Mouse (Mus musculus) intestine, embryonic 14.5 days (tissue): ENCODE results near the gene Tfcp2l1. TPM values are rescaled to one million over a fixed set of nuclear protein-coding genes. Genes with fewer than 3 reads are reported as not detected.

Experiments
- ATAC-seq: fragments of 200-750 bp; cut with Nextera tagmentation; replicated peaks from 2 replicates; pipeline ENCODE4 v1.8.0; 2017; ENCODE audit warnings: low read depth, moderate number of reproducible peaks, moderate TSS enrichment, moderate library complexity; ENCODE audit not compliant: low FRiP score, low TSS enrichment
- DNase-seq: peaks from one replicate; pipeline ENCODE4 v3.0.0-alpha.2; 2018; ENCODE audit warnings: low spot score
- H3K27ac ChIP-seq: fragments of 300-500 bp; sonication (generic); 2 replicates; pipeline ENCODE4 v1.5.1; 2014; ENCODE audit warnings: low read depth, mild to moderate bottlenecking, control low read depth
- H3K27me3 ChIP-seq: fragments of 300-500 bp; sonication (generic); replicated peaks from 2 replicates; pipeline ENCODE4 v1.6.1; 2014; ENCODE audit warnings: low read length, control low read depth; ENCODE audit not compliant: control insufficient read depth, insufficient read depth
- H3K36me3 ChIP-seq: fragments of 300-500 bp; sonication (generic); 2 replicates; pipeline ENCODE4 v1.6.1; 2014; ENCODE audit warnings: low read length, control low read depth; ENCODE audit not compliant: control insufficient read depth, insufficient read depth
- H3K4me1 ChIP-seq: fragments of 300-500 bp; sonication (generic); replicated peaks from 2 replicates; pipeline ENCODE4 v1.6.1; 2014; ENCODE audit warnings: low read length, control low read depth, mixed read lengths; ENCODE audit not compliant: control insufficient read depth, insufficient read depth
- H3K4me2 ChIP-seq: fragments of 300-500 bp; sonication (generic); 2 replicates; pipeline ENCODE4 v1.6.1; 2014; ENCODE audit warnings: low read length
- H3K4me3 ChIP-seq: fragments of 300-500 bp; sonication (generic); 2 replicates; pipeline ENCODE4 v1.5.1; 2014; ENCODE audit warnings: low read depth, low read length, control low read depth, mixed read lengths
- H3K9ac ChIP-seq: fragments of 300-500 bp; sonication (generic); 2 replicates; pipeline ENCODE4 v1.6.1; 2014; ENCODE audit warnings: mild to moderate bottlenecking, low read length
- H3K9me3 ChIP-seq: fragments of 300-500 bp; sonication (generic); 2 replicates; pipeline ENCODE4 v1.6.1; 2016; ENCODE audit warnings: low read length, control low read depth; ENCODE audit not compliant: control insufficient read depth
- WGBS: fragments of 180-500 bp; shearing (Covaris S2); extraction: QIAGEN DNeasy Blood & Tissue Kit; methylation state at CpG from one replicate; pipeline ENCODE4 v1.1.7; 2014; 5-methylcytosine and 5-hydroxymethylcytosine counted together
- polyA plus RNA-seq: library from polyadenylated mRNA; unstranded; fragments of >200 nt; fragmentation: Nextera tagmentation; extraction: Ambion mirVana; gene quantifications from 2 replicates; pipeline ENCODE4 v1.2.1, GENCODE M21; 2014

Tfcp2l1 gene
- polyA plus RNA-seq, 1 experiment from 2014 or later = 2.1 TPM

DNA sequence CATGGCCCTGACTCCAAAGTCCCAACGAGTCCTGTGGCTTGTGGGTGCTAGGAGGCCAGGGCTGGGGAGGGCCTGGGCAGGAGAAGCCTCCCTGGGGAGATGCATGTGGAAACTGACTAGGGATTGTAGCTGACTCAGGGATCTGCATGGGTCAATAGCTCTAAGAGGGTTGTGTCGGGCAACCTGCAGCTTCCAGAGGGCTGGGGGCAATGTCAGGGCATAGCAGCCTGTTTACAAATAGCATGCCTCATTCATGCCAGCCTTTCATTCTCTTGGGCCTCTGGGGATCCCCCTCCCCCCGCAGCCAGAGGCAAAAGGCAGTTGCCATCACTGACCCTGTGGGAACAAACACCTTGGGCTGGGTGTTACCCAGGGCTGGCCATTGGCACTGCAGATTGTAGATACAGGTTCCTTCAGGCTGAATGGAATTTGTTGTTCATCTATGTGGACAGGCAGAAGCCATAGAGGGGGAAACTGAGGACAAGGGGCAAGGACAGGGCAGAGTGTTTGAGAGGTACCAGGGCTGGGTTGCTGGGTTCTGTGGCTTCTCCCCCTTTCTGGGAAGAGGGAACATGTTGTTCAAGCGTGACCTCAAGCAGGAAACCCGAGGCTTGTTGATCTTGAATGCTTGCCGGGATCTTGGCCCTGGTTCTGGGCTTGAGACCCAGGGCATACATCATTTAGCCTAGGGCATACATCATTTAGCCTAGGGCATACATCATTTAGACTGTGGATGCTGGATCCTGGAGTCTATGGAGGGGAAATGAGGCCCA is 71.6 kb downstream of the Tfcp2l1 start:
- H3K9ac ChIP-seq = no peak overlapping the region
- H3K9me3 ChIP-seq = no peaks in the 10 kb centered on the region
- DNase-seq (no peak), ATAC-seq (no peak)
- no peak overlapping the region for H3K4me3 ChIP-seq
- WGBS = 62% methylated on average over 6 of the region's 6 CpGs
- H3K4me1 ChIP-seq = no peaks in the 10 kb centered on the region
- no peaks in the 10 kb centered on the region for H3K36me3 ChIP-seq
- H3K27ac ChIP-seq = no peak overlapping the region
- no peak overlapping the region for H3K4me2 ChIP-seq
- no peaks in the 10 kb centered on the region for H3K27me3 ChIP-seq

DNA sequence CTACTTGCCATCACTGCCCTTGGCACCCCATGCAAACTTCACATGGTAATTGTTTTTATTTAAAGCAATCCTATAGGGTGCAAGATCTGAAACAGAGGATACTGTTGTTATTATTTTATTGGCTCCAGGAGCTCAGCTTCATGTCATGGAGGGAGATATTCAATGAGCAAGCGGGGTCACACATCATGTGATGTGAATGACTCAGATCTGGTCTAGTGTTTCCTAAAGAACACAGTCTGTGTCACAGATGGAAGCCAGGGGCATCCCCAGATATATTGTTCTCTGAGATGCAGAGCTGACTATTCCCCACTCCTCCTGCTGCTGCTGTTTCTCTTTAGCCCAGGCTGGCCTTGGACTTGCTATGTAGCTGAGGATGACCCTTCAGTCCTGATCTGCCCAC is 72.2 kb downstream of the Tfcp2l1 start:
- 90% methylated on average over 1 of the region's 1 CpGs for WGBS
- Histone ChIP-seq H3K9me3 (no peaks in the 10 kb centered on the region), H3K36me3 (no peaks in the 10 kb centered on the region), H3K4me1 (no peaks in the 10 kb centered on the region), H3K27ac (no peak overlapping the region), H3K27me3 (no peaks in the 10 kb centered on the region), H3K9ac (no peak overlapping the region), H3K4me2 (no peak overlapping the region), H3K4me3 (no peak overlapping the region)
- ATAC-seq = no peak
- no peak for DNase-seq

GRCm38 (mm10) chr1:118711606-118712005 is 83.9 kb downstream of the Tfcp2l1 start:
- no peaks in the 10 kb centered on the region for H3K27me3 ChIP-seq
- H3K27ac ChIP-seq = no peak overlapping the region
- no peak for ATAC-seq
- H3K9me3 ChIP-seq = no peaks in the 10 kb centered on the region
- no peak overlapping the region for H3K4me2 ChIP-seq
- H3K4me1 ChIP-seq = no peaks in the 10 kb centered on the region
- no peak overlapping the region for H3K4me3 ChIP-seq
- no peak for DNase-seq
- H3K9ac ChIP-seq = no peak overlapping the region
- 87% methylated on average over 4 of the region's 4 CpGs for WGBS
- no peaks in the 10 kb centered on the region for H3K36me3 ChIP-seq

DNA sequence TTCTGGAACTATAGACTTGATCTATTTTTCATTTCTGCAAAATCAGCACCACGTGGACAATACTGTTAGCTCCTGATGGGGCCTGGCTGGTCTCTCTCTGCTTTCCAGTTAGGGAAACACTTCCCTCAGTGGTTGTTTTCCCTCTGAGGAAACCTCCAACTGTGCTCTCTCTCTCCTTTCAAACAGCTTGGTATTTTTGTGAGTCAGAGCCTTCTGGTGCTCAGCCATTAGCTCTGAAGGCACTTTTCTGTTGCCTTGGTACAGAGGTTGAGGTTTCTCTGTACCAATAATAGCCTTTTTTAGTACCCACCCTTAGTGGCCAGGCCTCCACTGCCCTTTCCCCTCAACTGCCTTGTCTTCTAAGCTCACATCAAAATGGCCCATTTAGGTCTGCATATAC is 88.5 kb downstream of the Tfcp2l1 start:
- H3K36me3 ChIP-seq = no peaks in the 10 kb centered on the region
- no peaks in the 10 kb centered on the region for H3K4me1 ChIP-seq
- DNase-seq (no peak), ATAC-seq (no peak)
- WGBS = 53% methylated on average over 1 of the region's 1 CpGs
- no peak overlapping the region for H3K27ac ChIP-seq
- H3K4me2 ChIP-seq = no peak overlapping the region
- H3K9ac ChIP-seq = no peak overlapping the region
- H3K9me3 ChIP-seq = no peaks in the 10 kb centered on the region
- H3K27me3 ChIP-seq = no peaks in the 10 kb centered on the region
- no peak overlapping the region for H3K4me3 ChIP-seq

GRCm38 (mm10) chr1:118718055-118718454 is 90.3 kb downstream of the Tfcp2l1 start:
- Histone ChIP-seq H3K4me1 (no peaks in the 10 kb centered on the region), H3K9ac (no peak overlapping the region), H3K4me2 (no peak overlapping the region), H3K36me3 (no peaks in the 10 kb centered on the region), H3K9me3 (no peaks in the 10 kb centered on the region), H3K27me3 (no peaks in the 10 kb centered on the region), H3K4me3 (no peak overlapping the region), H3K27ac (no peak overlapping the region)
- no peak; the same call in 1 of the 2 replicates for ATAC-seq
- no peak for DNase-seq
- WGBS = 75% methylated on average over 6 of the region's 6 CpGs

DNA sequence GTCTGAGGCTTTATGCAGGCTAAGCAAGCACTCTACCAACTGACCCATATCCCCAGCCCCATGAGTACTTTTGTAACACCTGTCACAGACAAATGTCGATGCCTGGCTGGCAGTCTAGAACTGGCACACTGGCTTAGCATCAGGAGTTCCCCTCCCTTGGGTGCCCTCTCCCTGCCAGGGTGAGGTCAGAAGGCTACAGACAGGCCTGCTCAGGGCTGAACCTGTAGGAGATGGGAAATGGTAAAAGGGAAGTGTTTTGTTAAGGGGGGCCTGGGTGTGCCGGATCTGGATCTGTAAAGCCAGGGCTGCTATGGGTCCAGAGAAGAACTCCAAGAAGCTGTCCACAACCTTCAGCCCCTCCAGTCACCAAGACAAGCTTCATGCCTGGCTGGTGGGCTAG is 92.0 kb downstream of the Tfcp2l1 start:
- no peak overlapping the region for H3K4me3 ChIP-seq
- 86% methylated on average over 2 of the region's 2 CpGs for WGBS
- H3K9me3 ChIP-seq = no peaks in the 10 kb centered on the region
- no peaks in the 10 kb centered on the region for H3K4me1 ChIP-seq
- H3K4me2 ChIP-seq = no peak overlapping the region
- H3K27me3 ChIP-seq = no peaks in the 10 kb centered on the region
- H3K36me3 ChIP-seq = no peaks in the 10 kb centered on the region
- ATAC-seq (no peak), DNase-seq (no peak)
- H3K9ac ChIP-seq = no peak overlapping the region
- no peak overlapping the region for H3K27ac ChIP-seq

DNA sequence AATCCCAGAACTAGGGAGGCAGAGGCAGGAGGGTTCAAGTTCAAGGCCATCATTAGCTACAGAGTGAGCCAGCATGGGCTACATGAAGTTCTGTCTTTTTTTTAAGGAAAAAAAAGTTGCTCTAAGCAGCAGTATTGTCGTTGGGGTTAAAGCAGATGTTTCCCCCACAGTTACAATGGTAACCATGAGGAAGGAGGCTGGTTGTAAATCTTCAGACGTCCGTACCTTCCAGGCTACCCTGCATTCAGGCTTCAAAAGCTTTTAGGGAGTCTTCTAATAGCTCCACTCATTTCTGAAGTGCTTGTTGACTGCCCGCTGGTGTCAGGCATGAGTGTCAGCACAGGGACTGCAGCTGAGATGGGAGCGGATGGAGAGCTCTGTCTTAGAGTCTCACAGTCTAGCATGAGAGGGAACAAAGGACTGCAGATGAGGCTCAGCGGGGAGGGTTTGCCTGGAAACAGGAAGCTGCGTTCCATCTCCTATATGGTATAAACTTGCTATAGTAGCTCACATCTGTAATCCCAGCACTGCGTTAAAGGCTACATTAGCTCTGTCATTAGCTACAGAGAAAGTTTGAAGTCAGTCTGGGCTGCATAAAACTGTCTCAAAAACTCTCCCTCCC is 92.8 kb downstream of the Tfcp2l1 start:
- Histone ChIP-seq H3K9ac (no peak overlapping the region), H3K9me3 (no peaks in the 10 kb centered on the region), H3K36me3 (no peaks in the 10 kb centered on the region), H3K27me3 (no peaks in the 10 kb centered on the region), H3K4me2 (no peak overlapping the region), H3K4me1 (no peaks in the 10 kb centered on the region), H3K27ac (no peak overlapping the region), H3K4me3 (no peak overlapping the region)
- WGBS = 40% methylated on average over 8 of the region's 8 CpGs
- ATAC-seq = no peak
- DNase-seq = no peak

GRCm38 (mm10) chr1:118727075-118727474 is 99.3 kb downstream of the Tfcp2l1 start:
- Histone ChIP-seq H3K9me3 (no peaks in the 10 kb centered on the region), H3K27ac (no peak overlapping the region), H3K4me3 (no peak overlapping the region), H3K4me1 (no peaks in the 10 kb centered on the region), H3K27me3 (no peaks in the 10 kb centered on the region), H3K4me2 (no peak overlapping the region), H3K9ac (no peak overlapping the region), H3K36me3 (no peaks in the 10 kb centered on the region)
- ATAC-seq (no peak), DNase-seq (no peak)
- 78% methylated on average over 4 of the region's 4 CpGs for WGBS

GRCm38 (mm10) chr1:118728796-118729195 is 101.1 kb downstream of the Tfcp2l1 start:
- Histone ChIP-seq H3K4me2 (no peak overlapping the region), H3K36me3 (no peaks in the 10 kb centered on the region), H3K9me3 (no peaks in the 10 kb centered on the region), H3K9ac (no peak overlapping the region), H3K27ac (no peak overlapping the region), H3K4me3 (no peak overlapping the region), H3K4me1 (no peaks in the 10 kb centered on the region), H3K27me3 (no peaks in the 10 kb centered on the region)
- ATAC-seq (no peak), DNase-seq (no peak)
